Mouse (Mus musculus) liver, postnatal 0 days (tissue): Measurements from ENCODE around the gene Cbarp. TPM values are rescaled to one million over a fixed set of nuclear protein-coding genes. Genes with fewer than 3 reads are reported as not detected.

Experiments
- ATAC-seq: fragments of 200-750 bp; cut with Nextera tagmentation; 2 replicates; pipeline ENCODE4 v1.8.0; 2017; ENCODE audit warnings: mild to moderate bottlenecking, moderate library complexity
- DNase-seq: peaks from one replicate; pipeline ENCODE4 v3.0.0-alpha.2; 2016
- H3K27ac ChIP-seq: fragments of 300-500 bp; sonication (generic); 2 replicates; pipeline ENCODE4 v1.5.1; 2014; ENCODE audit warnings: antibody characterized with exemption, moderate library complexity, mild to moderate bottlenecking, low read depth
- H3K27me3 ChIP-seq: fragments of 300-500 bp; sonication (generic); 2 replicates; pipeline ENCODE4 v1.6.1; 2014; ENCODE audit warnings: low read length, control low read depth, mixed read lengths; ENCODE audit not compliant: insufficient read depth
- H3K36me3 ChIP-seq: fragments of 300-500 bp; sonication (generic); replicated peaks from 2 replicates; pipeline ENCODE4 v1.6.1; 2014; ENCODE audit warnings: mild to moderate bottlenecking, control low read depth, low read length, moderate library complexity, mixed read lengths; ENCODE audit not compliant: insufficient read depth
- H3K4me1 ChIP-seq: fragments of 300-500 bp; sonication (generic); 2 replicates; pipeline ENCODE4 v1.6.1; 2014; ENCODE audit warnings: antibody characterized with exemption, mild to moderate bottlenecking, control low read depth; ENCODE audit not compliant: insufficient read depth
- H3K4me2 ChIP-seq: fragments of 300-500 bp; sonication (generic); 2 replicates; pipeline ENCODE4 v1.6.1; 2014; ENCODE audit warnings: low read depth, mild to moderate bottlenecking, low read length, moderate library complexity, mixed read lengths
- H3K4me3 ChIP-seq: fragments of 300-500 bp; sonication (generic); 2 replicates; pipeline ENCODE4 v1.5.1; 2014; ENCODE audit warnings: low read depth, low read length
- H3K9ac ChIP-seq: fragments of 300-500 bp; sonication (generic); replicated peaks from 2 replicates; pipeline ENCODE4 v1.6.1; 2014; ENCODE audit warnings: mild to moderate bottlenecking, moderate library complexity
- H3K9me3 ChIP-seq: fragments of 300-500 bp; sonication (generic); 2 replicates; pipeline ENCODE4 v1.6.1; 2016; ENCODE audit warnings: mild to moderate bottlenecking, control low read depth, low read length, mixed read lengths
- CTCF ChIP-seq: sonication (generic); IDR thresholded peaks from 2 replicates; pipeline ENCODE4 v1.5.1; 2016; ENCODE audit warnings: antibody characterized with exemption, low read depth
- EP300 ChIP-seq: IDR thresholded peaks from 2 replicates; pipeline ENCODE4 v1.6.1; 2016; ENCODE audit warnings: antibody characterized with exemption, low read depth, mild to moderate bottlenecking
- WGBS: fragments of 180-500 bp; shearing (Covaris S2); extraction: QIAGEN DNeasy Blood & Tissue Kit; methylation state at CpG from one replicate; pipeline ENCODE4 v1.1.7; 2014; ENCODE audit not compliant: insufficient replicate concordance; 5-methylcytosine and 5-hydroxymethylcytosine counted together
- polyA plus RNA-seq: library from polyadenylated mRNA; unstranded; fragments of >200 nt; fragmentation: Nextera tagmentation; extraction: Ambion mirVana; gene quantifications from 2 replicates; pipeline ENCODE4 v1.2.1, GENCODE M21; 2015

Cbarp gene
- polyA plus RNA-seq, 1 experiment from 2014 or later, result 0.18 TPM

DNA sequence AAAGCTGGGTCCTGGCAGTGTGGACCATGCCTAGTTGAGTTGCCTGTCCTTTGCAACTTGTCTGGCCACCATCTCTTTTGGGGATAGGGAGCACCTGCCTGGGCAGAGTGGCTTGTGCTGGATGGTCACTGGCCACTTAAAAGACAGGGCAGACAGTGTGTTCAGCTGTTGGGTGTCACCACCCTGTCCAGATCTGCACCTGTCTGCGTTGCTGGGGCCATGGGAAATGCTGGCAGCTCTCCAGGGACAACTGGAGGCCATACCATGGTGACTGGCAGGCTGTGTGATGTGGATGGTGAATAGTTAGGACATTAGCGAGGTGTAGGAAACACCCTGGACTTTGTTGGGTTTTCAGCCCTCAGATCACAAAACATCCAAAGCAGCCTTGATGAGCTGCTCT, 20.5 kb downstream of the Cbarp start:
- 53% methylated on average over 2 of the region's 2 CpGs for WGBS
- Histone ChIP-seq H3K36me3 (peaks cover 53% of the 10 kb centered on the region), H3K9me3 (no peaks in the 10 kb centered on the region), H3K9ac (no peak overlapping the region; the same call in 1 of the 2 replicates), H3K4me2 (peak overlapping the region; percentile 20), H3K27ac (no peak overlapping the region), H3K4me1 (peaks cover 54% of the 10 kb centered on the region), H3K27me3 (no peaks in the 10 kb centered on the region), H3K4me3 (no peak overlapping the region)
- TF ChIP-seq CTCF (no peak), EP300 (no peak)
- no peak for DNase-seq
- ATAC-seq, result no peak

DNA sequence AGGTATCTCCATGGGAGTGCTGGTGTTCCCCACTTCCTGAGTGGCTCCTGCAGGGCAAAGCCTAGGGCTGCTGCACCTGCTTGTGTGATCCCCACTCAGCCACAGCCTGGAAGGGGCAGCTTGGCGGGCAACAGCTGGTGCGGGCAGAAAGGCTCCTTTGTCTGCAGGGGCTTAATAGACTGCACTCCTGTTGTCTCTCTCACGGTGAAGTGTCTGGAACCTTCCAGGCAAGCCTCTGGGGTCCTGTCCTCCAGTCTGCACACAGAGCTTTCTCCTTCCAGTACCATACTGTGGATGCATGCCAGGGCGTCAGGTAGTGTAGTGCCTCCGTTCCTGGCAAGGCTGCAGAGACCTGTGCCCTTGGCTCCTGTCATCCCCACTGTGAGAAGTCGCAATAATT, 22.1 kb downstream of the Cbarp start:
- WGBS, result 81% methylated on average over 6 of the region's 6 CpGs
- H3K27me3 ChIP-seq, result no peaks in the 10 kb centered on the region
- H3K9me3 ChIP-seq, result no peaks in the 10 kb centered on the region
- peaks cover 49% of the 10 kb centered on the region for H3K4me1 ChIP-seq
- no peak for DNase-seq
- no peak for ATAC-seq
- TF ChIP-seq EP300, result no peak
- TF ChIP-seq CTCF, result no peak
- H3K4me3 ChIP-seq, result peak overlapping the region; percentile 85
- no peak overlapping the region for H3K27ac ChIP-seq
- peaks cover 41% of the 10 kb centered on the region for H3K36me3 ChIP-seq
- no peak overlapping the region; the same call in 1 of the 2 replicates for H3K9ac ChIP-seq
- peak overlapping the region; percentile 84 for H3K4me2 ChIP-seq

DNA sequence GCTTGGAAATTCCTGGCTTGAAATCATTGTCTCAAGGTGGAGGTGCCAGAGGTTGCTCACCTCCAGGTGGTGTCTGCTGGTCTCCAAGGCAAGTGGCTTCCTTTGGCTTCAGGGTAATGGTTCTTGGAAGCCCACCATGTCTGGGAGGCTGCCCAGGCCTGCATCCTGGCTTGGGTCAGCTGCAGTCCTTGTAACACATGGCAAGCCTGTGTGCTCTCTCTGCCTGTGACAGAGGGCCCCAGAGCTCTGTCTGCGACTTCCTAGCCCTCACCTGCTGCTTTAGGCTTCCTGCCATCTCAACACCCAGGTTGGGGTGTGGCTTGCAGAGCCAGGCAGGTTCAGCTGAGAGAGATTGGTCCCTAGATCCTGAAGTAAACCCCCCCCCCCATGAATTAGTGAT, 22.9 kb downstream of the Cbarp start:
- Histone ChIP-seq H3K9me3 (no peaks in the 10 kb centered on the region), H3K36me3 (peaks cover 40% of the 10 kb centered on the region), H3K9ac (peak overlapping the region; percentile 88), H3K27me3 (no peaks in the 10 kb centered on the region), H3K4me2 (peak overlapping the region; percentile 84), H3K27ac (peak overlapping the region; percentile 91), H3K4me1 (peaks cover 43% of the 10 kb centered on the region), H3K4me3 (peak overlapping the region; percentile 85)
- no peak for TF ChIP-seq EP300
- no peak for TF ChIP-seq CTCF
- DNase-seq (no peak), ATAC-seq (no peak)
- 42% methylated on average over 1 of the region's 1 CpGs for WGBS

DNA sequence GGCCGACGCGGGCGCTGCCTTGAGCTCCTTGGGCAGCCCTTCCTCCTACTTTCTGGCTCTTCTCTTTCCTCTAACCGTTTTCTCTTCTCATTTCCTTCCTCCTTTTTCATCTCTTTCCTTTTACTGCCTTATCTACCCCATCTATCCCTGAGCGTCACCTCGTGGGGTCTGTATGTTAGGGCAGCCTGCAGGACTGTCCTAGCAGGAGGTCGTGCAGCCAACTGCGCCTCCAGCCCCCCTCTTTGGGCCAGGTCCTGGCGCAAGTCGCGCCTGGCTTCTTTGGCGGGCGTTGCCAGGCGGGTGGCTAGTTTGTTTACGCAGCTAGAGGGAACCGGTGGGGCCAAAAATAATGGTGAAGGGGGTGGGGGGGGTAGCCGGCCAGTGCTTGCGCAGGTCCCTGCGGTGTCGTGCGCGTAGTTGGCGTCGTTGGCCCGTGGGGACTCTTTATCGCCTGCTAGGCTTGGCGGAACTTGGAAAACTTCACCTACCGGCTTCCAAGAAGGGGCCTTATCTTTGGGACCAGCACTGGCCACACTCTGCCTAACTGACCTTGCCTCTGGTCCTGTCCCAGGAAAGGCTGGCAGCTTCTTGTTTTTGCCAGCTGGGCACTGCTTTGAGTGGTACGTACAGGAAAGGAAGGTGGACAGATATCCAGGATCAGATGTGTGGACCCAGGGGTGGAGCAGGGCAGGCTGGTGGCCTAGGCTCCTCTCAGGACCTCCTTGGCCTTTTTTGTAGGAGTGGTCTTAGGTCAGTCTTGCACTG, 23.5 kb downstream of the Cbarp start:
- 1% methylated on average over 30 of the region's 30 CpGs for WGBS
- peak overlapping the region; percentile 84 for H3K4me2 ChIP-seq
- H3K27me3 ChIP-seq, result no peaks in the 10 kb centered on the region
- DNase-seq (peak; percentile 72), ATAC-seq (no peak)
- H3K36me3 ChIP-seq, result peaks cover 38% of the 10 kb centered on the region
- peak overlapping the region; percentile 85 for H3K4me3 ChIP-seq
- H3K9me3 ChIP-seq, result no peaks in the 10 kb centered on the region
- H3K9ac ChIP-seq, result peak overlapping the region; percentile 88
- peak; percentile 66; the same call in 1 of the 2 replicates for TF ChIP-seq EP300
- peak; percentile 42 for TF ChIP-seq CTCF
- H3K27ac ChIP-seq, result peak overlapping the region; percentile 91
- H3K4me1 ChIP-seq, result peaks cover 42% of the 10 kb centered on the region

DNA sequence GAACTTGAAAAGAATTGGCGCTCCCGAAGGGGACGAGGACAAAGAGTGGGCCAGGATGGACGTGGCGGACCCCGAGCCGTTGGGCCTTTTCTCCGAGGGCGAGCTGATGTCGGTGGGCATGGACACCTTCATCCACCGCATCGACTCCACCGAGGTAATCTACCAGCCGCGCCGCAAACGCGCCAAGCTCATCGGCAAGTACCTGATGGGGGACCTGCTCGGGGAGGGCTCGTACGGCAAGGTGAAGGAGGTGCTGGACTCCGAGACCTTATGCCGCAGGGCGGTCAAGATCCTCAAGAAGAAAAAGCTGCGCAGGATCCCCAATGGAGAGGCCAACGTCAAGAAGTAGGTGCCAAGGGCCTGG, 24.1 kb downstream of the Cbarp start:
- DNase-seq, result no peak
- peaks cover 37% of the 10 kb centered on the region for H3K4me1 ChIP-seq
- H3K4me2 ChIP-seq, result peak overlapping the region; percentile 84
- H3K27me3 ChIP-seq, result no peaks in the 10 kb centered on the region
- no peak for ATAC-seq
- WGBS, result under 1% methylated on average over 26 of the region's 27 CpGs
- H3K36me3 ChIP-seq, result peaks cover 34% of the 10 kb centered on the region
- H3K27ac ChIP-seq, result peak overlapping the region; percentile 91
- peak overlapping the region; percentile 85 for H3K4me3 ChIP-seq
- H3K9ac ChIP-seq, result peak overlapping the region; percentile 88
- TF ChIP-seq EP300 (no peak), CTCF (no peak)
- no peaks in the 10 kb centered on the region for H3K9me3 ChIP-seq

DNA sequence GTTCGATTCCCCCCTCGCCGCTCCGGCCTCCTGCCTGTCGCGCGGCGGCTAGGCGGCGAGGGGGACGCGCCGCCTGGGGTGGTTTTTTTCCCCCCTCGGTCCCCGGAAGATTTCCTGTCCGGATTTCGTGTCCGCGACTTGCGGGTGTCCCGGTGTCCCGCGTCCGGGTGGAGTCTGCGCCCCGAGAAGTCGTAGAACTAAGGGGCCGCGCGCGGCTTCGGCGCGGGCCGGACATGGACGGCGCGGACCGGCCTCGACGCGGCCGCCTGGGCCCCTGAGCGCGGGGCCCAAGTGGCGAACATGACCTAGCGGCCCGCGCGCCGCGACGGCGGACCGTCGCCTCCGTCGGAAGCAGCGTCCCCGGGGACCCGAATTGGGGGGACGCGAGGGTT, 24.7 kb downstream of the Cbarp start:
- ATAC-seq (peak; percentile 10; the same call in 1 of the 2 replicates), DNase-seq (no peak)
- TF ChIP-seq EP300, result no peak
- TF ChIP-seq CTCF, result no peak
- Histone ChIP-seq H3K36me3 (peaks cover 28% of the 10 kb centered on the region), H3K4me3 (peak overlapping the region; percentile 85), H3K9ac (peak overlapping the region; percentile 88), H3K27me3 (no peaks in the 10 kb centered on the region), H3K4me2 (peak overlapping the region; percentile 84), H3K9me3 (no peaks in the 10 kb centered on the region), H3K4me1 (peaks cover 35% of the 10 kb centered on the region), H3K27ac (peak overlapping the region; percentile 91)
- WGBS, result under 1% methylated on average over 63 of the region's 63 CpGs
